Mouse (Mus musculus): ENCODE measurements around the gene St6galnac3. TPM values are rescaled to one million over a fixed set of nuclear protein-coding genes. Genes with fewer than 3 reads are reported as not detected.

St6galnac3 gene
- polyA plus RNA-seq, 1 experiment = not detected

- TF ChIP-seq POLR2A (IDR thresholded peaks at IDR 0.05; ENCODE audit: borderline replicate concordance, low read depth, low read length) (no peak), CTCF (IDR thresholded peaks at IDR 0.05; ENCODE audit: low read depth, low read length) (no peak)
- Histone ChIP-seq H3K27ac (ENCODE audit: insufficient read depth, low read depth, low read length) (no peak overlapping the region), H3K4me1 (ENCODE audit: control insufficient read depth, insufficient read depth, low read length) (no peaks in the 10 kb centered on the region), H3K4me3 (ENCODE audit: insufficient read depth, low read length) (no peak overlapping the region)
Measured at GRCm38 (mm10) chr3:153255910-153256309, 469.1 kb downstream of the St6galnac3 start.

- Histone ChIP-seq H3K4me1 (ENCODE audit: control insufficient read depth, insufficient read depth, low read length) (no peaks in the 10 kb centered on the region), H3K4me3 (ENCODE audit: insufficient read depth, low read length) (no peak overlapping the region), H3K27ac (ENCODE audit: insufficient read depth, low read depth, low read length) (no peak overlapping the region)
- no peak for TF ChIP-seq CTCF (IDR thresholded peaks at IDR 0.05; ENCODE audit: low read depth, low read length)
- no peak for TF ChIP-seq POLR2A (IDR thresholded peaks at IDR 0.05; ENCODE audit: borderline replicate concordance, low read depth, low read length)
Measured at GRCm38 (mm10) chr3:153251653-153252052, 473.3 kb downstream of the St6galnac3 start.

- Histone ChIP-seq H3K27ac (ENCODE audit: insufficient read depth, low read depth, low read length) (no peak overlapping the region), H3K4me1 (ENCODE audit: control insufficient read depth, insufficient read depth, low read length) (no peaks in the 10 kb centered on the region), H3K4me3 (ENCODE audit: insufficient read depth, low read length) (no peak overlapping the region)
- TF ChIP-seq CTCF (IDR thresholded peaks at IDR 0.05; ENCODE audit: low read depth, low read length) (peak; percentile 27; the same call in 1 of the 2 replicates), POLR2A (IDR thresholded peaks at IDR 0.05; ENCODE audit: borderline replicate concordance, low read depth, low read length) (no peak)
Measured at GRCm38 (mm10) chr3:153250598-153251257, 474.2 kb downstream of the St6galnac3 start.

- no peaks in the 10 kb centered on the region for H3K4me1 ChIP-seq (ENCODE audit: control insufficient read depth, insufficient read depth, low read length)
- H3K4me3 ChIP-seq (ENCODE audit: insufficient read depth, low read length) = no peak overlapping the region
- H3K27ac ChIP-seq (ENCODE audit: insufficient read depth, low read depth, low read length) = no peak overlapping the region
- TF ChIP-seq CTCF (IDR thresholded peaks at IDR 0.05; ENCODE audit: low read depth, low read length) (no peak), POLR2A (IDR thresholded peaks at IDR 0.05; ENCODE audit: borderline replicate concordance, low read depth, low read length) (no peak)
Measured at GRCm38 (mm10) chr3:153248866-153249265, 476.1 kb downstream of the St6galnac3 start.

GRCm38 (mm10) chr3:153248029-153248428 lies 476.9 kb downstream of the St6galnac3 start:
- H3K27ac ChIP-seq (ENCODE audit: insufficient read depth, low read depth, low read length) = no peak overlapping the region

GRCm38 (mm10) chr3:153242524-153242923 lies 482.4 kb downstream of the St6galnac3 start:
- H3K4me1 ChIP-seq (ENCODE audit: control insufficient read depth, insufficient read depth, low read length) = no peaks in the 10 kb centered on the region
- H3K27ac ChIP-seq (ENCODE audit: insufficient read depth, low read depth, low read length) = no peak overlapping the region
- no peak overlapping the region for H3K4me3 ChIP-seq (ENCODE audit: insufficient read depth, low read length)
- TF ChIP-seq CTCF (IDR thresholded peaks at IDR 0.05; ENCODE audit: low read depth, low read length) (no peak), POLR2A (IDR thresholded peaks at IDR 0.05; ENCODE audit: borderline replicate concordance, low read depth, low read length) (no peak)

More at GRCm38 (mm10) chr3:153248029-153248428, 476.9 kb downstream of the St6galnac3 start:
- Histone ChIP-seq H3K4me1 (ENCODE audit: control insufficient read depth, insufficient read depth, low read length) (no peaks in the 10 kb centered on the region), H3K4me3 (ENCODE audit: insufficient read depth, low read length) (no peak overlapping the region)
- no peak for TF ChIP-seq POLR2A (IDR thresholded peaks at IDR 0.05; ENCODE audit: borderline replicate concordance, low read depth, low read length)
- TF ChIP-seq CTCF (IDR thresholded peaks at IDR 0.05; ENCODE audit: low read depth, low read length) = no peak

GRCm38 (mm10) chr3:153241134-153241533 lies 483.8 kb downstream of the St6galnac3 start:
- no peak for TF ChIP-seq CTCF (IDR thresholded peaks at IDR 0.05; ENCODE audit: low read depth, low read length)
- no peak for TF ChIP-seq POLR2A (IDR thresholded peaks at IDR 0.05; ENCODE audit: borderline replicate concordance, low read depth, low read length)
- Histone ChIP-seq H3K4me3 (ENCODE audit: insufficient read depth, low read length) (no peak overlapping the region), H3K27ac (ENCODE audit: insufficient read depth, low read depth, low read length) (no peak overlapping the region), H3K4me1 (ENCODE audit: control insufficient read depth, insufficient read depth, low read length) (no peaks in the 10 kb centered on the region)

- no peak overlapping the region for H3K4me3 ChIP-seq (ENCODE audit: insufficient read depth, low read length)
- H3K4me1 ChIP-seq (ENCODE audit: control insufficient read depth, insufficient read depth, low read length) = no peaks in the 10 kb centered on the region
- TF ChIP-seq POLR2A (IDR thresholded peaks at IDR 0.05; ENCODE audit: borderline replicate concordance, low read depth, low read length) = no peak
- TF ChIP-seq CTCF (IDR thresholded peaks at IDR 0.05; ENCODE audit: low read depth, low read length) = no peak
- H3K27ac ChIP-seq (ENCODE audit: insufficient read depth, low read depth, low read length) = no peak overlapping the region
Measured at GRCm38 (mm10) chr3:153240366-153240765, 484.6 kb downstream of the St6galnac3 start.

GRCm38 (mm10) chr3:153238381-153238780 lies 486.6 kb downstream of the St6galnac3 start:
- H3K4me1 ChIP-seq (ENCODE audit: control insufficient read depth, insufficient read depth, low read length) = no peaks in the 10 kb centered on the region
- H3K4me3 ChIP-seq (ENCODE audit: insufficient read depth, low read length) = no peak overlapping the region
- no peak overlapping the region for H3K27ac ChIP-seq (ENCODE audit: insufficient read depth, low read depth, low read length)
- no peak for TF ChIP-seq CTCF (IDR thresholded peaks at IDR 0.05; ENCODE audit: low read depth, low read length)
- TF ChIP-seq POLR2A (IDR thresholded peaks at IDR 0.05; ENCODE audit: borderline replicate concordance, low read depth, low read length) = no peak

- TF ChIP-seq CTCF (IDR thresholded peaks at IDR 0.05; ENCODE audit: low read depth, low read length) (no peak), POLR2A (IDR thresholded peaks at IDR 0.05; ENCODE audit: borderline replicate concordance, low read depth, low read length) (no peak)
- Histone ChIP-seq H3K27ac (ENCODE audit: insufficient read depth, low read depth, low read length) (no peak overlapping the region), H3K4me3 (ENCODE audit: insufficient read depth, low read length) (no peak overlapping the region)
Measured at GRCm38 (mm10) chr3:153236262-153236661, 488.7 kb downstream of the St6galnac3 start.

More at GRCm38 (mm10) chr3:153236262-153236661, 488.7 kb downstream of the St6galnac3 start:
- no peaks in the 10 kb centered on the region for H3K4me1 ChIP-seq (ENCODE audit: control insufficient read depth, insufficient read depth, low read length)
